Mouse (Mus musculus): ENCODE data around the gene Apoc4. TPM values are rescaled to one million over a fixed set of nuclear protein-coding genes. Genes with fewer than 3 reads are reported as not detected.

The Apoc4 gene
- not detected for total RNA-seq (2022)

GRCm38 (mm10) chr7:19681202-19681694, at the start of gene Apoc4, which contains the start of gene Gm44805:
Apoc4 (minus strand) TSS chr7:19681479.
Gm44805 (minus strand) TSS chr7:19681423.
- DNase-seq (ENCODE audit: low spot score) = no peak

DNA sequence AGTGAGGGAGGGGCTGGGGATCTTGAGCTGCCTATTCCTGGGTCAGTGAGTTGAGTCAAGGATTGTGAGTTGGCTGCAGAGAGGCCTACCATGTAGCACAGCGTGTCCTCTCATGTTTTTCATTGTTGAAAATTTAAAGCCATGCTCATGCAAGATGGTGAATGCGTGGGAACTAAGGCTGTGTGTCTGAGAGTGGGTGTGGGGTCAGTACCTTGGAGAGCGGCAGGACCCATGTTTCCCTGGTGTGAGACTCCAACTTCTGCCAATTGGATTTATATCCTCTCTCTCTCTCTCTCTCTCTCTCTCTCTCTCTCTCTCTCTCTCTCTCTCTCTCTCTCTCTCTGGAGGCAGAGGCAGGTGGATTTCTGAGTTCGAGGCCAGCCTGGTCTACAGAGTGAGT, 45.3 kb upstream of the Apoc4 start:
- no peak for DNase-seq (ENCODE audit: low spot score)

GRCm38 (mm10) chr7:19724167-19724566, 42.9 kb upstream of the Apoc4 start:
- no peak for DNase-seq (ENCODE audit: low spot score)

GRCm38 (mm10) chr7:19722754-19723195, 41.5 kb upstream of the Apoc4 start:
- peak; percentile 77 for DNase-seq (ENCODE audit: low spot score)

- no peak for DNase-seq (ENCODE audit: low spot score)
These were observed 37.9 kb upstream of the Apoc4 start for GRCm38 (mm10) chr7:19719200-19719599.

DNA sequence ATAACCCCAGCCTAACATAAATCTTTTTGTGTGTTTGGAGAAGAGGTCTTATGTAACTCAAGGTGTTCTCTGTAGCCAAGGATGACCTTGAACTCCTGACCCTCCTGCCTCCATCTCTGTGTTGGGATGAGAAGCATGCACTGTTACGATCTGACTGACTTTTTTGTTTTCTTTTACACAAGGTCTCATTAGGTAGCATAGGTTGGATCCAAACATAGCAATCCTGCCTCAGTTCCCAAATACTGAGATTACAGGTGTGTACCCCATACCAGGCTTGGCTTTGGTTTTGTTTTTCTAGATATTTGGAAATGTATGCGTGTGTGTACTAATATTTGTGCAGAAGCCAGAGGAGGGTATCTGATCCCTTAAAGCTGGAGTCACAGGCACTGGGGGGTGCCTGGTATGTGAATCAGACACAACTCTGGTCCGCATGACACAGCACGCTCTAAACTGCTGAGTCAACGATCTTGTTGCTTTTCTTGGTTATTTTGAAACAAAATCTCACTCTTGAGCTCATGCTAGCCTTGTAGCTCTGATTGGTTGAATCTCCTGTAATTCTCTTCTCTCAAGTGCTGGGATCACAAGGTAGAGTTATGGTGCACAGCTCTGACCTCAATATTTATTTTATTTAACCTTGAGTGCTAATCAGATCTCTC, 37.1 kb upstream of the Apoc4 start:
- DNase-seq (ENCODE audit: low spot score) = no peak

DNA sequence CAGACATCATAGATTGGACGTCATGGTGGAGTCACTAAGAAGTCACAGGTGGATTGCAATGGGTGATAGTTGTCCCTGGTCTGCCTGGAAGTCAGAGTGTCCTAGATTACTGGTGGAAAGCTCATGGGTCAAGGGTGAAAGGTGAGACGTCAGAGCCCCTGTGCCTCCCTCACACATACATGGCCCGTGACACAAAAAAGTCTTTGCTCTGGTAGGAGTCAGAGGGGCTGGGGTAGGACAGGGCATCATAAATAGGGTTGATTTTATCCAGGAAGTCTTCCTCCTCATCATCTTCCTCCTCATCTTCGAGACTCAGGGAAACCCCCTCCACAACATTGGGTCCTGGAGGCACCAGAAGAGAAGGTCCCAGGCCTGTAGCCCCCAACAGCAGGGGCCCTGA, 36.1 kb upstream of the Apoc4 start:
- no peak for DNase-seq (ENCODE audit: low spot score)

DNA sequence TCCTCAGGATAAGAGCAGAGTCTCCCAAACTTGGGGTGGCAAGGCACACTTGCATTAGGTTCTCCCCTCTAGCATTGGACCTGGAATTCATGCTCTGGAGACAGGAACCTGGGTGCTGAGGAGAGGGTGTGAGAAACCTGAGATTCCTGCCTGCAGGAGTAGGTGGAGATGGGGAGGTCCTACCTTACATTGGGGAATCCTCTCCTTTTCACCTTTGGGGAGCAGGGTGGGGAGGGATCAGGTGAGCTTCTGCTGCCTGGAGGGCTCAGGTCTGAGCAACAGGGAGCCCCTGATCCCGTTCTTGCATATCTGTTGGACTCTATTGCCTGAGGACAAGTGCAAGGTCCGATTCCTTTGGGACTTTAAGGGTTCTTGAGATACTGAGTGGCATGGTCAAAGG, 35.5 kb upstream of the Apoc4 start:
- DNase-seq (ENCODE audit: low spot score) = no peak

DNA sequence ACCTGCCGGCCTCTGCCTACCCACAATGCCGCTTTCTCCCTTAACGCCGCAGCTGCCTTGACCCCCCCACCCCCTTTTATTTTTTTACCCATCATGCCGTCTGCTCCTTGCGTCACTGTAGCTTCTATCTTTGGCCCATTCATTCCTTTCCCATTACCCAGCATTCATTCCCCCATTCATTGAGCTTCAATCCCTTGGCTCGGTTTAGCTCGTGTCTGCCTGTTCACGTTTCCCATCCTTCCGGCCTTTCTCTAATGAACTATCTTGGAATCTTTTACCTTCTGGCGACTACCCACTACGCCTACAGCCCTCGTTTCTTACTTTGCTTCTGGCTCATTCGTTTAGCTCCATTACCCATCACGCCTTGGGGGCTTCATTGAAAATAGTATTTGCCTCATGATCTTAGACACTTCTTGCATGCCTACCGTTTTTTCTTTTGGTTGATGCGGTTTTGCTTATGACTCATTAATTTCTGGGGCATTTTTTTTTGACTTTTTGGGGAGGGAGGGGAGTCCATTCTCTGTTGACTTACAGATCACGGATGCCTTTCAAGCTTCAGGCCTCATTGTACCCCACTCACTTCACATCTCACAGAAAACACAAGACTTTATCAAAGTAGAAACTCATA, 34.9 kb upstream of the Apoc4 start:
- no peak for DNase-seq (ENCODE audit: low spot score)

DNA sequence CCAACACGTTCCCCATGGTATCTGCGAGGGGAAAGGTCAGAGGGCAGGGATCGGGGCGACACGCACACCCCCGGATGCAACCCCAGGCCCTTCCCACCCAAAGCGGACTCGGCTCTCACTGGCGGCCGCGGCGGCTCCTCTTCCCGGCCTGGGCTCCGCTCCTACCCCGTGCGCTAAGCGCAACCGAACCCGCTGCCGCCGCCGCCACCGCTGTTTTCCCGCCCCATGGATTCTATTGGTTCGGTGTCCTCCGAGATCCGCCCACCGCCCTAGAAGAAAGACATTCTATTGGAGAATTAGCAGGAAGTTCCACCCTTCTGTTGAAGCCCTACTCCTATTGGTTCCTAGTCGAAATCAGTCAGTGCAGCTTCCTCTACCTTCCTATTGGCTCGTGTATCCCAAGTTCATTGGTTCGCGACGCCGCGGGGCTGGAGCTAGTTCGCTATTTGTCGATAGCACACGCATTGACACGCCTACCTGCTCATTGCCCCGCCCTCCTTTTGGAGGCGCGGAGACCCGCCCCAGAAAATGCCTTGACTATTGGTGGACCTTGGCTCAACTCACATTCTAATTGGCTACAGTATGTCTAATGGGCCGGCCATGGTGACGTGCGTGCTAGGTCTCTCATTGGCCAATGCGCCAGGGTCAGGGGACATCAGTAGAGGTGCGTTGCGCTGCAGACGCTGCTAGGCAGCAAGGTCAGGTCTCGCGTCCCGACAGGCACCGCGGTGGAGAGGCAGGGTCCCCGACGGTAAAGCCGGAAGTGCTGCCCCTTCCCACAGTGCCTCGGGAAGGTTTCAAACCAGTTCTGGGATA, 34.2 kb upstream of the Apoc4 start, which contains the start of gene Tomm40:
Gene Tomm40, minus strand, starts transcription at position 200 of the 816 bp plus-strand sequence.
- DNase-seq (ENCODE audit: low spot score) = peak; percentile 99

GRCm38 (mm10) chr7:19714836-19715235, 33.6 kb upstream of the Apoc4 start:
- no peak for DNase-seq (ENCODE audit: low spot score)

- DNase-seq (ENCODE audit: low spot score) = no peak
These were observed 32.3 kb upstream of the Apoc4 start for GRCm38 (mm10) chr7:19713598-19713997.

DNA sequence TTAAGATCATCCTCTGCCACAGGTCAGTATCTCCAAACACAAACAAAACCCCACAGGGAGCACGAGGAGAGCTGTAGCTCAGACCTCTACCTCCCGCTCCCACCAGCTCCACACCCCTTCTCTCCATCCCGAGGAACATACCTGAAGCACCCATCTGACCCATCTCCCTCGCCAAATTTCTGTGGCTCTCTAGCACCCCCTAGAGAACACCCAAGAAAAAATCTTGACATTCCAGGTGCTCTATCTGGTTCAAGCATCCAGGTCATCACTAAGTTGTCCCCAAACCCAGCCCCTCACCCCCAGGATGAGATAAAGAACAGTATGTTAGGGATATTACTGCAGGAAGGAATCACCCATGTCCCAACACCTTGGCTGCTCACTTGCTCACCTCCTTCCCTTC, 31.9 kb upstream of the Apoc4 start:
- no peak for DNase-seq (ENCODE audit: low spot score)

DNA sequence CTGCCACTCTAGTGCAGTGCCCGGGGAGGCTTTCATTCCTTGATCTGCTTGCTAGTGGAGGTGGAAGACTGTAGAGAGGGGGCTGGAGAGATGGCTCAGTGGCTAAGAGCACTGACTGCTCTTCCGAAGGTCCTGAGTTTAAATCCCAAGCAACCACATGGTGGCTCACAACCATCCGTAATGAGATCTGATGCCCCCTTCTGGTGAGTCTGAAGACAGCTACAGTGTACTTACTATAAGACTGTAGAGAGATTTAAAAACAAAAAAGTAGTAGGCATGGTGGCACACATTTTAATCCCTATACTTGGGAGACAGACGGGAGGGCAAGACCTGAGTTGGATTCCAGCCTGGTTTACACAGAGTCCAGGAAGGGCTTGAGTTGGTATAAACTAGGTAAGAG, 31.1 kb upstream of the Apoc4 start:
- no peak for DNase-seq (ENCODE audit: low spot score)

DNA sequence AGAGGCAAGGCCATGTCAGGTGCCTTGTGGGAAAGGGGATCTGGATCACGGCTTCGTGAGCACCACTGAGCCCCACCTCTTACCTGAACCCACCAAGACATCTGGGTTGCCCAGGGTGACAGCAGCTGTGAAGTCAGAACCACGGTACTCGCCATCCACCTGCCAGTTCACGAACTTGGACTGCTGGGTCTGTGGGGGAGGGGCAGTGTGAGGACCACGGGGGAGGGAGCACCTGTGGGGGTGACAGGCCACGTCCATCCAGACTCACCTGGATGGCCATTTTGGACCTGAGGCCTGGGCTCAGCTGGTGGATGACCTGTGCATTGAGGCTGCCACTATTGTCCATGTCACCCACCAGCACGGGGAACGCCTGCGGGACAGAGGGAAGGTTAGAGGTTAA, 29.4 kb upstream of the Apoc4 start:
- no peak for DNase-seq (ENCODE audit: low spot score)

- no peak for DNase-seq (ENCODE audit: low spot score)
These were observed 24.0 kb upstream of the Apoc4 start for GRCm38 (mm10) chr7:19705271-19705670.

DNA sequence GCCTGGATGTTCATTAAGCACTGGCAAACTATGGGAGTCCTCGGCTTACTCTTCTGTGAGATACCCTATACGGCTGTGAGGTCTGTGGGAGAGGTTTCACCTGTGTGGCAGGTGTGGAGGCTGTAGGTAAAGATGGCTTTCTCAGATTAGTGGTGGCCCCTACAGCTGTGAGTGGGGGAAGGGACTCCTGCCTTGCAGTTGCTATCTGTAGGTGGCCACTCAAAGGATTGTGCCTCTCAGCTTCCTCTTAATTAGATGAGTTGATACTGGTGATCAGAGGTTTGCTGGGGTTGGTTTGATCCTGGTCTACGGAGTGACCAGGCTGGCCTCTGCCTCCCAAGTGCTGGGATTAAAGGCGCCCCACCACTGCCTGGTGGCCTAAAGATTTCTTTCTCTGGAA, 23.2 kb upstream of the Apoc4 start:
- no peak for DNase-seq (ENCODE audit: low spot score)

GRCm38 (mm10) chr7:19702859-19703555, 21.7 kb upstream of the Apoc4 start:
- DNase-seq (ENCODE audit: low spot score) = no peak

DNA sequence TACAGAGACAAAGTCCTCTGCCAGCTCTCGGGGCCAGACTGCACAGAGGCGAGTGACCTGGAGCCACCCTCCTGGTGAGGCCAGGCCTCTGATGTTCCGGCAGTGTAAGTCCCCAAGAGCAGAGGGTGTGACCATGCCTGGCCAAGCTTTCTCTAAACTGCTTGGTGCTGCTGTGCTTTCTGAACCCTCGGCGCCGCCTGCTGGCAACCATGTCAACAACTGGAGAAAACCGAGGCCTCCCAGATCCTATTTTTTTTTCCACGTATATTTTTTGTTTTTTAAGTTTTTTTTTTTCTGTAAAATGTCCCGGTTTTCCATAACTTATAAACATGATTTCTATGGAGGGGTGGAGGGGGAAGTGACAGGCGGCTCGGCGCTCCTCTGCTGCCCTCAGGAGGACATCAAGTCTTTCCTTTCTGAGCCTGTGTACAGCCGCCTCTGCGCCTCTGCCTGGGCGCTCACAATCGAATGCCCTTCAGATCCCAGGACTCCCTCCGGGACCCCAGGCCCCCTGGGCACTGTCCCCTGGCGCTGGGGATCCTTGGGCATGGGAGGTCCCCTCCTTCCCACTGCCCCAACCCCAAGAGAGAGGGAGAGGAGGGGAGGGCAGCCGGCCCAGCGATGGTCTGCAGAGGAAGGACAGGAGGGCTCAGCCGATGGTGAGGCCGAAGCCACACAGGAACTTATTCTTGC, 19.9 kb upstream of the Apoc4 start:
- peak; percentile 81 for DNase-seq (ENCODE audit: low spot score)

GRCm38 (mm10) chr7:19700299-19701068, 19.2 kb upstream of the Apoc4 start:
- no peak for DNase-seq (ENCODE audit: low spot score)

GRCm38 (mm10) chr7:19699827-19700148, 18.5 kb upstream of the Apoc4 start:
- no peak for DNase-seq (ENCODE audit: low spot score)

Measured in heart, adult 8-10 months (tissue).